Mouse (Mus musculus): ENCODE measurements at regions not wholly inside any gene's neighbourhood (a gene's known extent, or its start where the extent isn't known, plus 50 kb on each side); places are given as distances from the start of the nearest gene placed in this dataset.

DNA sequence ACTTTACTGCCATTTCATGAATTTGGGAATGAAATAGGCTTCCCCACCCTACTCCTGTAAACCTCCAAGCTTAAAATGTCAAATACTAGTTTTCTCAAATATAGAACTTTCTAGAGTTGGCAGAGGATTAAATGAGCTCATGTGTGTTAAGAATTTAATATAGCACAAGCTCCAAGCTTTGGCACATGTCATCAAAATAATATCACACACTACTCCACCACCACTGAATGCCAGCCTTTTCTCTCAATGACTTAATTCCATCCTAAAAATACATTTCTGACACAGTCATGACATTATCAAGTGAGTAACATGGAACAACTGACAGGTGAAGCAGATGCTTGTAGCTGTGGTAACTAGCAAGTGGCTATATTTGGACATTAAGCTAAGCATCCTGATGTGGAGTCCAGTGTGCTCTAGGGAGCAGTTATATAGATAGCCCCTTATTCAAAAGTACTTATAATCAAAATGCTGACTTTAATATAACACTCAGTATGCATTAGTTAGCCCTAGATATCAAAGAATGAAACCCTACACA lies 728.0 kb upstream of the Slit2 start:
- H3K4me1 ChIP-seq (ENCODE audit: control insufficient read depth): no peaks in the 10 kb centered on the region
- no peak overlapping the region for H3K4me3 ChIP-seq (replicated peaks)
- no peaks in the 10 kb centered on the region for H3K9me3 ChIP-seq (ENCODE audit: control insufficient read depth, low read length)
- H3K27me3 ChIP-seq (ENCODE audit: control insufficient read depth): no peaks in the 10 kb centered on the region
- no peaks in the 10 kb centered on the region for H3K36me3 ChIP-seq (ENCODE audit: control insufficient read depth)
- TF ChIP-seq GATA1 (IDR thresholded peaks at IDR 0.05; ENCODE audit: low read length): no peak
- TF ChIP-seq TAL1 (IDR thresholded peaks at IDR 0.05; ENCODE audit: low read length): no peak

DNA sequence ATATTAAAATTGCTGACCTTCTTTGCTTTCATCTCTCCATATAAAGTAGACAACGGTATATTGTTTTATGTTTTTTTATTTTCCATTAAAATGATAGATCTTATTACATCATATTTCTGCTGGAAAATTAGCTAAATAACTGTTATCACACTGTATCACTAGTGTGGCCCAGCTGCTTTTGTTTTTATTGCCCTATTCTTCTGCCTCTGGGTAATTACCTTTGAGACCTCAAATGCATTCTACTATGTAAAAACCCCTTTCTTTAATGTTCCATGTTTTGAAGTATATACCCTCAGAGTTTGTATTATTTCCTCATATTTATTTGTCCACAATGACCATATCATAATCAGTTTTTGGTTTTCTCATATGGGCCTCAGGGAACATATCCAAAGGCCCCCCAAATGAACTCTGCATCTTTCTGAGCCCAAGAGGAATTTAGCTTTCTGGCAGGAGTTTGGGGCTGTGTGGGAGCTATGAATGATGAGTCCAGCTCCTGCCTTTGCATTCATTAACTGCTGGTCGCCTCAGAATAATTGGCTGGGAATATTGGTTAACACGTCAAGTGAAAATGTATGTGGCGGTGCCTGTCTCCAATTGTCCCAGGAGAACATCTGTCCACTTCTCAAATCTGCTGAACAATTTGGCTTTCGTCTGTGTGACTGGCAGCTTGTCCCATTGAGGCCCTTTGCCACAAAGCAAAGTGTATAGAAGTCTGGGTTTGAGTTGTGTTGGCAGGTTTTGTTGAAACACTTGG lies 721.1 kb upstream of the Slit2 start:
- H3K36me3 ChIP-seq (ENCODE audit: control insufficient read depth): no peaks in the 10 kb centered on the region
- no peaks in the 10 kb centered on the region for H3K4me1 ChIP-seq (ENCODE audit: control insufficient read depth)
- TF ChIP-seq TAL1 (IDR thresholded peaks at IDR 0.05; ENCODE audit: low read length): no peak
- TF ChIP-seq GATA1 (IDR thresholded peaks at IDR 0.05; ENCODE audit: low read length): no peak
- no peaks in the 10 kb centered on the region for H3K9me3 ChIP-seq (ENCODE audit: control insufficient read depth, low read length)
- no peak overlapping the region for H3K4me3 ChIP-seq (replicated peaks)
- no peaks in the 10 kb centered on the region for H3K27me3 ChIP-seq (ENCODE audit: control insufficient read depth)

DNA sequence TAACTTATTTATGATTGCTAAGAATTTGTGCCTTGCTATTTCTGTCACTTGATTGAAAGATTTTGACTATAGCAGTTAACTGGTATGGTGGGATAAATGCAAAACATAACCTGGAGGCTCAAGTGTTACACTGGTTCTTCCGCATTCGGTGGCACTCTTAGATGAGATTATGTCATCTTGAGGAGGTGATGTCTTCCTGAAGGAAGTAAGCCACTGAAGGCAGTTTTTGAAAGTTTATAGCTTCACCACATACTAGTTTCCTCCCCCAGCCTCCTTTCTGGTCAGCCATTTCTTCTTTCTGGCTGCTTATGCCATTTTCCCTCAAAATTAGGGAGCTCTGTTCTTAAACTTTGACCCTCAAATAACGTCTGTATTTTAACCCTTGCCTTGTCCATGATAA lies 710.3 kb upstream of the Slit2 start:
- Histone ChIP-seq H3K4me3 (replicated peaks) (no peak overlapping the region), H3K36me3 (ENCODE audit: control insufficient read depth) (no peaks in the 10 kb centered on the region), H3K27me3 (ENCODE audit: control insufficient read depth) (no peaks in the 10 kb centered on the region), H3K4me1 (ENCODE audit: control insufficient read depth) (no peaks in the 10 kb centered on the region), H3K9me3 (ENCODE audit: control insufficient read depth, low read length) (no peaks in the 10 kb centered on the region)
- TF ChIP-seq GATA1 (IDR thresholded peaks at IDR 0.05; ENCODE audit: low read length): no peak
- no peak for TF ChIP-seq TAL1 (IDR thresholded peaks at IDR 0.05; ENCODE audit: low read length)

DNA sequence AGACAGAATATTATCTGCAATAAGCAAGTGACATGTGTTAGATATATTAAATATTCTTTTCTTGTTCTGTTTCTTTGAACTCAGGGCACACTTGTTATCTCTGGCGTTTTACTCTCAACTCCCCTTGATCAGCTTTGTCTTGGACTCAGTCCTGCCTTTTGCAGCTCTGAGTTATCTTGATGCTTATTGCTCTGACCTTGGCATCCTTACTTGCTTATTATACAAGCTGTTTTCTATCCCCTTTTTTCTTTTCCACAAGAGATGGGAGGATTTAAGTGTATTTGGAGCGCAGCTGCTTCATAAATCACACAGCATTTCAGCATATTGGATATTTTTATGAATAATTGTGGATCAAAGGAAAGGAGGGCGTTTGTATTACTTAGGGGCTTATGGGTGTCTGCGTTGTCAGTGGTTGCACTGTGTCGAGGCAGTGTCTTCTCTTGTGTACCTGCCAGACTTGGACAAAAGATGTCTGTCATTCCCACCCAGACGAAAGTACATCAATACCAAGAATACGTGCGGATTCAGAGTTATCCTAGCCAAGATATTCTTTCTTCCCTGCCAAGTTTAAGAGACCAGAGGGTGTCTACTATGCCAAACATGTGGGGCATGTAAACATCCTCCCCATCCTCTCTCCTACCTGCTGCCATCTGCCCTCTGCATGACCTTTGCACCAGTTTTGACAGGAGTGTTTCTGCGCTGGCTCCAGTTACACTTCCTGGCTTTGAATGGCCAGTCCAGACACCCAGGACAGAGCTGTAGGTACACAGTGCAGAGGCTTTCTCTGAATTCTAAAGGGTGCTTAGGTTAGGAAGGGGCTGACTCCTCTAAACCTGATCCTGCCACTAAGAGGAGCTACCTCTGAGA lies 709.3 kb upstream of the Slit2 start:
- Histone ChIP-seq H3K4me1 (ENCODE audit: control insufficient read depth) (no peaks in the 10 kb centered on the region), H3K36me3 (ENCODE audit: control insufficient read depth) (no peaks in the 10 kb centered on the region), H3K4me3 (replicated peaks) (no peak overlapping the region), H3K27me3 (ENCODE audit: control insufficient read depth) (no peaks in the 10 kb centered on the region), H3K9me3 (ENCODE audit: control insufficient read depth, low read length) (no peaks in the 10 kb centered on the region)
- TF ChIP-seq TAL1 (IDR thresholded peaks at IDR 0.05; ENCODE audit: low read length) (no peak), GATA1 (IDR thresholded peaks at IDR 0.05; ENCODE audit: low read length) (no peak)

DNA sequence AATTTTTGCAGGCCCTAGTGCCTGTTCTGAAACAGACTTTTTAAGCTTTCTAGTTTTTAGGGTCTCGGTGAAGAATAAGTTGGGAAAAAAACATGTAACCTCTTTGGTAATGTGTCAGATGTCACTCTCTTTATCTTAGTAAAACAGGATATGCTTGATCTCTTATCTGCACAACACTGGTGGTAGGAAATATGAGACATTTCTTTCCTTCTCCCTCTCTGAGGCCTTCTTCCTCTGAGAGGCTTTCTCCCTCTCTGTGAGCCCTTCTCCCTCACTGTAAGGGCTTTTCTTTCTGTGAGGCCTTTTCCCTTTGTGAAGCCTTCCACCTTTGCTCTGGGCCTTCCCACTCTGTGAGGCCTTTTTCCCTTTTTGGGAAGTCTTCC lies 708.7 kb upstream of the Slit2 start:
- Histone ChIP-seq H3K4me1 (ENCODE audit: control insufficient read depth) (no peaks in the 10 kb centered on the region), H3K4me3 (replicated peaks) (no peak overlapping the region), H3K9me3 (ENCODE audit: control insufficient read depth, low read length) (no peaks in the 10 kb centered on the region), H3K27me3 (ENCODE audit: control insufficient read depth) (no peaks in the 10 kb centered on the region), H3K36me3 (ENCODE audit: control insufficient read depth) (no peaks in the 10 kb centered on the region)
- no peak for TF ChIP-seq GATA1 (IDR thresholded peaks at IDR 0.05; ENCODE audit: low read length)
- no peak for TF ChIP-seq TAL1 (IDR thresholded peaks at IDR 0.05; ENCODE audit: low read length)

DNA sequence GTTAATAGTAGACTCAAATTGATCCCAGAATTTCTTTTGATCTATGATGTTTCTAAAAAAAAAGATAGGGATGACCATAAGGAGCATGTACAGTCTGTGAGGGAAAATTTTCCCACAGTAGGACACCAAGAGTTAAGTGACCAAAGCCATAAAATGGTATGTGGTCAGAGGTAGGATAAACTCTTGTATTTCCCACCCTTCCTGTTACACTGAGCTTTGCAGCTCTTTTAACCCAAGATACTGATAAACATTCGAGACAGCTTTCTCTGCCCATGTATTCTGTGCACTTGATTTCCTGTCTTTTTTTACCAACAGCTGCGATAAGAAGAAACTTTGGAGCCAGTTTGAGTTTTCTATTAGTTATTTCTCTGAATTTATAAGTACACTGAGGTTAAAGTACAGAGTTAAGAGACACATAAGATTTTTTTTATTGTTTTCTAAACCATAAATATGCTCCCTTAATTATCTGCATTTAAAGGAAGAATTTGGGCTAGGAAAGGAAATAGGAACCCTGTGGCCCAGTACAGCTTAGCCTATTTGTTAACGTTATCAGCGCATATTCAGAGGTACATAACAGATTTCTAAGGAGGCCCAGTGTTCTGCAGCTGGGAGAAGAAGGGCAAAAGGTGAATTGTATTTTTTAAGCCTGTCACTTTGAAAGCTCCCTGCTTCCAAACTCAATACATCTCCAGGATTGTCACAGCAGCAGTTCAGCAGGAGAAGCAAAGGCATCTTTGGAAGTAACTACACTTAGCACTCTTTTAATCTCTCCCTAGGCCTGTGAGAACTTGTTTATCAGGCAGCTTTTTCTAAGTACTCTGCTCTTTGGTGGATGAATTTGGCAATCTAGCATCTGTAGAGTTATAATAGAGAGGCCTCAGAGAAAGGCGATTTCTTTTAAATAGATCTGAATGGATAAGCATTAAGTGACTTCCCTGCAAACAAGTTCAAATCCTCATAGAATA lies 706.4 kb upstream of the Slit2 start:
- H3K27me3 ChIP-seq (ENCODE audit: control insufficient read depth): no peaks in the 10 kb centered on the region
- no peaks in the 10 kb centered on the region for H3K36me3 ChIP-seq (ENCODE audit: control insufficient read depth)
- no peaks in the 10 kb centered on the region for H3K9me3 ChIP-seq (ENCODE audit: control insufficient read depth, low read length)
- TF ChIP-seq GATA1 (IDR thresholded peaks at IDR 0.05; ENCODE audit: low read length) (no peak), TAL1 (IDR thresholded peaks at IDR 0.05; ENCODE audit: low read length) (no peak)
- H3K4me1 ChIP-seq (ENCODE audit: control insufficient read depth): no peaks in the 10 kb centered on the region
- no peak overlapping the region for H3K4me3 ChIP-seq (replicated peaks)

DNA sequence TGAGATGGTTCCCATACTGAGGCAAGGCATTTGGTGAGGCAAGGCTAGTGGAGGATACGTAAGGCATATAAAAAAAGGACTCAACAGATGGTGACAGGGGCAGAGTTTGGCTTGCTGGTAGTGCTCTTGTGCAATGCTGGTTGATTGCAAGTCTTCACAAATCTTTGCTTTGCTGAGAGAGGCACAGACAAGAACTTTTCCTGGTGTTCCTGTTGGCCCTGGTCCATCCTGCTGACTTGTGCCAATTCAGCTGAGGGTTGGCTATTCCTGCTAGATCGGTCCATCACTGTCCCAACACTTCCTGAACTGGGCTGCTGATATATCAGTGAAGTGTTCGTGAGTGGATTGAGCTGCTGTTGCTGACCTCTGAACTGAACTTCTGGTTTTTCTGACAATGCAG lies 703.3 kb upstream of the Slit2 start:
- Histone ChIP-seq H3K27me3 (ENCODE audit: control insufficient read depth) (no peaks in the 10 kb centered on the region), H3K4me3 (replicated peaks) (no peak overlapping the region), H3K9me3 (ENCODE audit: control insufficient read depth, low read length) (no peaks in the 10 kb centered on the region), H3K36me3 (ENCODE audit: control insufficient read depth) (no peaks in the 10 kb centered on the region), H3K4me1 (ENCODE audit: control insufficient read depth) (no peaks in the 10 kb centered on the region)
- TF ChIP-seq GATA1 (IDR thresholded peaks at IDR 0.05; ENCODE audit: low read length): no peak
- no peak for TF ChIP-seq TAL1 (IDR thresholded peaks at IDR 0.05; ENCODE audit: low read length)

DNA sequence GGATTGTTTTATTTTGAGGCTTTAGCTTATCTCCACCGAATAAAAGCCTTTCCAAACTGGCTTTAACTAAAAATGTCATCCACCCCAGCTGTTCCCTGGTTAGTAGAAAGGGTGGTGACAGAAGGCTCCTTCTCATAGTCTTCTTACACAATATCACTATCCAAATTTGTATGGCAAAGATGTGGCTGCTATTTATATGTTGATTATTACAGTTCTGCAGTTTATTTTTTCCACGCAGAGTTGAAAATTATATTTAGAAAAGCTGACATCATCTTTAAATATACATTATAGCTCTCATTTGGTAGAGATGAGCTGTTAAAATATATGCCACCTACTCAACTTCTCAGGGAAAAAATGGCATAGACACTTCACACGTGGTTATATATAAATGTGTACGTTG lies 683.3 kb upstream of the Slit2 start:
- TF ChIP-seq TAL1 (IDR thresholded peaks at IDR 0.05; ENCODE audit: low read length): no peak
- TF ChIP-seq GATA1 (IDR thresholded peaks at IDR 0.05; ENCODE audit: low read length): no peak
- H3K27me3 ChIP-seq (ENCODE audit: control insufficient read depth): no peaks in the 10 kb centered on the region
- H3K36me3 ChIP-seq (ENCODE audit: control insufficient read depth): no peaks in the 10 kb centered on the region
- no peak overlapping the region for H3K4me3 ChIP-seq (replicated peaks)
- no peaks in the 10 kb centered on the region for H3K4me1 ChIP-seq (ENCODE audit: control insufficient read depth)
- H3K9me3 ChIP-seq (ENCODE audit: control insufficient read depth, low read length): no peaks in the 10 kb centered on the region
